Mouse (Mus musculus): ENCODE results near the gene Shank3. TPM values are rescaled to one million over a fixed set of nuclear protein-coding genes. Genes with fewer than 3 reads are reported as not detected.

The Shank3 gene
- total RNA-seq, 2 experiments from 2014 or later: 12.8 to 17.5 TPM

GRCm38 (mm10) chr15:89477091-89477491 lies 22.3 kb upstream of the Shank3 start, which contains the start of gene Arsa:
Gene Arsa (minus strand): TSS chr15:89477425.
- no peak for DNase-seq

- no peak for DNase-seq
Observed at GRCm38 (mm10) chr15:89477806-89478205, 21.6 kb upstream of the Shank3 start.

- DNase-seq: no peak
Observed at GRCm38 (mm10) chr15:89478622-89479021, 20.8 kb upstream of the Shank3 start.

GRCm38 (mm10) chr15:89480584-89480983 lies 18.8 kb upstream of the Shank3 start:
- peak; percentile 69 for DNase-seq

GRCm38 (mm10) chr15:89488182-89488581 lies 11.2 kb upstream of the Shank3 start:
- no peak for DNase-seq

GRCm38 (mm10) chr15:89488611-89489117 lies 10.8 kb upstream of the Shank3 start:
- no peak for DNase-seq

GRCm38 (mm10) chr15:89494970-89495369 lies 4.5 kb upstream of the Shank3 start:
- no peak for DNase-seq

- no peak for DNase-seq
Observed at GRCm38 (mm10) chr15:89496131-89496530, 3.3 kb upstream of the Shank3 start.

- no peak for DNase-seq
Observed at GRCm38 (mm10) chr15:89496841-89497240, 2.6 kb upstream of the Shank3 start.

GRCm38 (mm10) chr15:89497391-89498048 lies 1.9 kb upstream of the Shank3 start:
- DNase-seq: peak; percentile 67

GRCm38 (mm10) chr15:89498049-89498960 lies 1.1 kb upstream of the Shank3 start:
- DNase-seq: peak; percentile 37

- peak; percentile 54 for DNase-seq
Observed at GRCm38 (mm10) chr15:89499784-89500220, 379 bp downstream of the Shank3 start.

GRCm38 (mm10) chr15:89500221-89500791 lies 883 bp downstream of the Shank3 start:
- no peak for DNase-seq

- no peak for DNase-seq
Observed at GRCm38 (mm10) chr15:89501321-89501720, 1.9 kb downstream of the Shank3 start.

GRCm38 (mm10) chr15:89504838-89505237 lies 5.4 kb downstream of the Shank3 start:
- no peak for DNase-seq

- no peak for DNase-seq
Observed at GRCm38 (mm10) chr15:89507751-89508150, 8.3 kb downstream of the Shank3 start.

GRCm38 (mm10) chr15:89512679-89513078 lies 13.3 kb downstream of the Shank3 start:
- no peak for DNase-seq

- no peak for DNase-seq
Observed at GRCm38 (mm10) chr15:89521951-89522350, 22.5 kb downstream of the Shank3 start.

- no peak for DNase-seq
Observed at GRCm38 (mm10) chr15:89522566-89523282, 23.3 kb downstream of the Shank3 start.

GRCm38 (mm10) chr15:89523283-89523832 lies 23.9 kb downstream of the Shank3 start:
- DNase-seq: no peak

GRCm38 (mm10) chr15:89524001-89524571 lies 24.7 kb downstream of the Shank3 start:
- no peak for DNase-seq

Measured in gastrocnemius, postnatal 25 days (tissue).